Mouse (Mus musculus) heart, adult 2 months (tissue): Measurements from ENCODE around the gene Pin1rt1. TPM values are rescaled to one million over a fixed set of nuclear protein-coding genes. Genes with fewer than 3 reads are reported as not detected.

Experiments used
- DNase-seq, 2 experiments: peaks; one replicate each; pipeline ENCODE4 v3.0.0; 2021
- H3K27ac ChIP-seq: fragments of 200-600 bp; 2 replicates; pipeline ENCODE4 v1.8.1; 2022
- H3K27me3 ChIP-seq: fragments of 200-500 bp; 2 replicates; pipeline ENCODE4 v1.6.1; 2012; ENCODE audit warnings: mild to moderate bottlenecking, low read length, inconsistent platforms, mixed read lengths; ENCODE audit not compliant: control insufficient read depth, insufficient read depth
- H3K36me3 ChIP-seq: fragments of 200-500 bp; 2 replicates; pipeline ENCODE4 v1.6.1; 2012; ENCODE audit warnings: low read length, inconsistent platforms; ENCODE audit not compliant: control insufficient read depth, insufficient read depth
- H3K4me1 ChIP-seq: fragments of 200-500 bp; 2 replicates; pipeline ENCODE4 v1.6.1; 2011; ENCODE audit warnings: low read length; ENCODE audit not compliant: control insufficient read depth, insufficient read depth
- H3K4me3 ChIP-seq: fragments of 200-600 bp; 2 replicates; pipeline ENCODE4 v1.8.1; 2022
- H3K79me2 ChIP-seq: fragments of 200-500 bp; replicated peaks from 2 replicates; pipeline ENCODE4 v1.6.1; 2012; ENCODE audit warnings: mild to moderate bottlenecking, inconsistent platforms, low read length, moderate library complexity, mixed read lengths; ENCODE audit not compliant: control insufficient read depth, insufficient read depth
- H3K9ac ChIP-seq: fragments of 200-500 bp; 2 replicates; pipeline ENCODE4 v1.6.1; 2012; ENCODE audit warnings: low read depth, mild to moderate bottlenecking, control low read depth, inconsistent platforms, low read length, mixed read lengths
- CTCF ChIP-seq: fragments of 200-600 bp; IDR thresholded peaks from 2 replicates; pipeline ENCODE4 v1.8.1; 2022; ENCODE audit warnings: antibody characterized with exemption, mild to moderate bottlenecking, moderate library complexity
- EP300 ChIP-seq: fragments of 200-500 bp; IDR thresholded peaks from 2 replicates; pipeline ENCODE4 v1.6.1; 2011; ENCODE audit warnings: low read depth, low read length, control low read depth; ENCODE audit not compliant: insufficient read depth
- POLR2A ChIP-seq: fragments of 200-500 bp; IDR thresholded peaks from 2 replicates; pipeline ENCODE4 v1.6.1; 2011; ENCODE audit warnings: mild to moderate bottlenecking, low read depth, low read length, control low read depth; ENCODE audit not compliant: insufficient read depth
- WGBS: fragments of 180-500 bp; shearing (Covaris S2); methylation state at CpG from one replicate; pipeline ENCODE4 v1.1.7; 2018; 5-methylcytosine and 5-hydroxymethylcytosine counted together
- intact Hi-C: fragments of 180-260 bp; cut with DNase I; formaldehyde crosslinking; loops from one replicate; pipeline ENCODE4 v1.15.1; 2025
- polyA plus RNA-seq: library from polyadenylated mRNA; depleted of rRNA; stranded (reverse); fragments of >200 nt; gene quantifications from 2 replicates; pipeline ENCODE4 v1.2.3, GENCODE M21; 2012
- total RNA-seq, 2 experiments: library from RNA; stranded (reverse); gene quantifications; 2 replicates each; pipeline ENCODE4 v1.2.3; 2021

Gene Pin1rt1
- total and polyA plus RNA-seq, 3 experiments, result not detected

GRCm38 (mm10) chr2:104710670-104711370, 5.4 kb downstream of the Pin1rt1 start:
- Histone ChIP-seq H3K4me1 (no peaks in the 10 kb centered on the region), H3K4me3 (peak overlapping the region; percentile 79; the same call in 1 of the 2 replicates), H3K36me3 (no peaks in the 10 kb centered on the region), H3K9ac (no peak overlapping the region), H3K27ac (no peak overlapping the region), H3K27me3 (no peaks in the 10 kb centered on the region), H3K79me2 (no peaks in the 10 kb centered on the region)
- intact Hi-C loops, result no loop called here
- WGBS, result 40% methylated on average over 6 of the region's 6 CpGs
- TF ChIP-seq CTCF, result no peak
- TF ChIP-seq EP300, result no peak
- no peak for TF ChIP-seq POLR2A
- DNase-seq, result no peak

DNA sequence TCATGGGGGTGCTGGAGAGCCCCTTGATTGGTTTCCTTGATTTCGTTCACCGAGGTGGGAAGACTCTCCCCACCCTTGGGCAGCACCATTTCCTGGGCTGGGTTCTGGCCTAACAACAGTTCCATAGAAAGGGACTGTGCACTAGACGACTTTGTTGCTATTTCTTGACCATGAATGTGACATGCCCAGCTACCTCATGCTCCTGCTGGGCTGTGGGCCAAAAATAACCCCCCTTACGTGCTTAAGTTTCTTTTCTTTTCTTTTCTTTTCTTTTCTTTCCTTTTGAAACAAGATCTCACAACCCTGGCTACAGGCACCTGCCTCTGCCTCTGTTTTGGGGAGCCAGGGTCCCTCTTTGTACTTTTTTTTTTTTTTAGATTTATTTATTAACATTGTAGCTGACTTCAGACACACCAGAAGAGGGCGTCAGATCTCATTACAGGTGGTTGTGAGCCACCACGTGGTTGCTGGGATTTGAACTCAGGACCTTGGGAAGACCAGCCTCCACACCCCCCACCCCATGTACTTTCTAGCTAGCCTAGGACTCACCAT, 6.3 kb downstream of the Pin1rt1 start:
- TF ChIP-seq EP300 (no peak), CTCF (no peak)
- no peak overlapping the region for H3K9ac ChIP-seq
- intact Hi-C loops, result no loop called here

DNA sequence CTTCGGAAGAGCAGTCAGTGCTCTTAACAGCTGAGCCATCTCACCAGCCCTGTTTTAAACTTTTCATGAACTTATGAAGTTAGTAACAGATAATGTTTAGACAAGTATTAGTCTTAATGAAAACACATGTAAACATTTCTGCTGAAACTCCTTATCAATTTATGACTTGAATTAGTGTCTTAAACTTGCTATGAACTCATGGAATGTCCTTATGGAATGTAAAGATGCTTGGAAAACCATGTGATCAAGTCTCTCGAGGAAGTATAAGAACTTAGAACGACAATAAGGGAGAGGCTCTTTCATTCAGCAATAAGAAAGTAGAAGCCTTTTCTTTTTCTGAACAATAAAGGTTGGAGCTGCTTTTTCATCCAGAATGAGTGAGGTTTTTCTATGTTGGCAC, 11.8 kb downstream of the Pin1rt1 start:
- no peaks in the 10 kb centered on the region for H3K27me3 ChIP-seq
- H3K27ac ChIP-seq, result no peak overlapping the region
- H3K4me1 ChIP-seq, result no peaks in the 10 kb centered on the region
- WGBS, result 79% methylated on average over 3 of the region's 3 CpGs
- H3K36me3 ChIP-seq, result no peaks in the 10 kb centered on the region
- intact Hi-C loops, result no loop called here
- DNase-seq, result no peak
- no peaks in the 10 kb centered on the region for H3K79me2 ChIP-seq
- no peak for TF ChIP-seq CTCF
- TF ChIP-seq POLR2A, result no peak
- TF ChIP-seq EP300, result no peak
- H3K9ac ChIP-seq, result no peak overlapping the region
- H3K4me3 ChIP-seq, result no peak overlapping the region

More for the DNA sequence above, 6.3 kb downstream of the Pin1rt1 start:
- Histone ChIP-seq H3K27me3 (no peaks in the 10 kb centered on the region), H3K36me3 (no peaks in the 10 kb centered on the region), H3K27ac (no peak overlapping the region), H3K4me3 (no peak overlapping the region), H3K4me1 (no peaks in the 10 kb centered on the region), H3K79me2 (no peaks in the 10 kb centered on the region)
- WGBS, result 46% methylated on average over 6 of the region's 6 CpGs
- DNase-seq, result no peak

- Histone ChIP-seq H3K27ac (no peak overlapping the region), H3K79me2 (no peaks in the 10 kb centered on the region), H3K9ac (no peak overlapping the region), H3K27me3 (no peaks in the 10 kb centered on the region), H3K36me3 (no peaks in the 10 kb centered on the region), H3K4me1 (no peaks in the 10 kb centered on the region), H3K4me3 (no peak overlapping the region)
- intact Hi-C loops, result no loop called here
- no peak for TF ChIP-seq CTCF
- TF ChIP-seq POLR2A, result no peak
- TF ChIP-seq EP300, result no peak
- WGBS, result 79% methylated on average over 3 of the region's 3 CpGs
- no peak for DNase-seq
These were observed 13.0 kb downstream of the Pin1rt1 start for GRCm38 (mm10) chr2:104703158-104703557.

DNA sequence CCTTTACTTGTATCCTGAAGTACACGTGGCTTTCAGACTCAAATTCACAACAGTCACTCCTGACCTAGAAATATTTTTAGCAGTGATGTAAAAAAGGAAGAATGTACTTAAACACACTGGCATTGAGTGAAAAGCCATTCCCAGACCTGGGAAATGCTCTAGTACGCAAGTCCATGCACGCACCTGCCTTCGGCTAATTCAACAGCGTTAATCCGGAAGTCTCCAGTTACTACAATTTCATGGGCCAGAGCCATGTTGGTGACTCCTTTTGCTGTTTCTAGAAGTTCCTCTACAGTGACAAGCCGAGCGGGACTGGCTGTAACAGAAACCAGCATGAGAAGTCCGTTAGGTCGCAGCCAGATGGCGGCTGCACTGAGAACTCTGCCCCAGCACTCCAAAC, 16.5 kb downstream of the Pin1rt1 start:
- no peaks in the 10 kb centered on the region for H3K4me1 ChIP-seq
- H3K9ac ChIP-seq, result no peak overlapping the region
- no peaks in the 10 kb centered on the region for H3K36me3 ChIP-seq
- no peaks in the 10 kb centered on the region for H3K27me3 ChIP-seq
- DNase-seq, result no peak
- intact Hi-C loops, result no loop called here
- 89% methylated on average over 11 of the region's 11 CpGs for WGBS
- H3K79me2 ChIP-seq, result no peaks in the 10 kb centered on the region
- no peak for TF ChIP-seq POLR2A
- TF ChIP-seq CTCF, result no peak
- TF ChIP-seq EP300, result no peak
- H3K4me3 ChIP-seq, result no peak overlapping the region
- no peak overlapping the region for H3K27ac ChIP-seq

- intact Hi-C loops, result no loop called here
- H3K36me3 ChIP-seq, result no peaks in the 10 kb centered on the region
- TF ChIP-seq EP300 (no peak), POLR2A (no peak), CTCF (no peak)
- no peaks in the 10 kb centered on the region for H3K4me1 ChIP-seq
- 34% methylated on average over 2 of the region's 2 CpGs for WGBS
- H3K27me3 ChIP-seq, result no peaks in the 10 kb centered on the region
- H3K79me2 ChIP-seq, result no peaks in the 10 kb centered on the region
- H3K27ac ChIP-seq, result no peak overlapping the region
- no peak overlapping the region for H3K4me3 ChIP-seq
- H3K9ac ChIP-seq, result no peak overlapping the region
- no peak for DNase-seq
These were observed 23.6 kb downstream of the Pin1rt1 start for GRCm38 (mm10) chr2:104692551-104692950.
